Mouse (Mus musculus): Measurements from ENCODE around the gene Reck. TPM values are rescaled to one million over a fixed set of nuclear protein-coding genes. Genes with fewer than 3 reads are reported as not detected.
A peak's percentile ranks its signal among the peaks of the same experiment; 100 is the strongest.

The Reck gene
- polyA plus RNA-seq (2014; fragmentation: Nextera tagmentation; extraction: Ambion mirVana): 16.9 and 26.2 TPM in 2 replicates

- peak; percentile 95 for ATAC-seq (ENCODE audit: low FRiP score, low TSS enrichment)
- peak within 1 kb of the TSS; percentile 81 for H3K9ac ChIP-seq (ENCODE audit: low read depth, low read length)
- H3K9me3 ChIP-seq (ENCODE audit: control insufficient read depth, low read length): no peaks in the 10 kb centered on the region
- H3K4me1 ChIP-seq (ENCODE audit: control insufficient read depth, insufficient read depth, low read length): peaks cover 5% of the 10 kb centered on the region; the same call in 1 of the 2 replicates
- no peaks in the 10 kb centered on the region for H3K36me3 ChIP-seq (ENCODE audit: control insufficient read depth, insufficient read depth, low read length)
- H3K4me3 ChIP-seq (ENCODE audit: low read length): peak within 1 kb of the TSS; percentile 88
- H3K27me3 ChIP-seq (ENCODE audit: control insufficient read depth, insufficient read depth, low read length): no peaks in the 10 kb centered on the region
- H3K27ac ChIP-seq (ENCODE audit: low read depth, low read length): peak within 1 kb of the TSS; percentile 76
- peak within 1 kb of the TSS; percentile 84 for H3K4me2 ChIP-seq (replicated peaks; ENCODE audit: low read depth, low read length)
- under 1% methylated on average over 62 of the region's 73 CpGs for whole genome bisulfite sequencing
Observed at GRCm38 (mm10) chr4:43875160-43875918, at the start of gene Reck. Gene Reck, plus strand, starts transcription at chr4:43875530.

- no peak for ATAC-seq (ENCODE audit: low FRiP score, low TSS enrichment)
- H3K9me3 ChIP-seq (ENCODE audit: control insufficient read depth, low read length): no peaks in the 10 kb centered on the region
- H3K36me3 ChIP-seq (ENCODE audit: control insufficient read depth, insufficient read depth, low read length): no peaks in the 10 kb centered on the region
- no peaks in the 10 kb centered on the region for H3K4me1 ChIP-seq (ENCODE audit: control insufficient read depth, insufficient read depth, low read length)
- no peaks in the 10 kb centered on the region for H3K27me3 ChIP-seq (ENCODE audit: control insufficient read depth, insufficient read depth, low read length)
- H3K4me3 ChIP-seq (ENCODE audit: low read length): no peak overlapping the region
- H3K9ac ChIP-seq (ENCODE audit: low read depth, low read length): no peak overlapping the region
- H3K27ac ChIP-seq (ENCODE audit: low read depth, low read length): no peak overlapping the region
- H3K4me2 ChIP-seq (replicated peaks; ENCODE audit: low read depth, low read length): no peak overlapping the region
- 86% methylated on average over 4 of the region's 4 CpGs for WGBS
Observed at GRCm38 (mm10) chr4:43828806-43829205, 46.5 kb upstream of the Reck start.

- Histone ChIP-seq H3K9me3 (ENCODE audit: control insufficient read depth, low read length) (no peaks in the 10 kb centered on the region), H3K27me3 (ENCODE audit: control insufficient read depth, insufficient read depth, low read length) (no peaks in the 10 kb centered on the region), H3K36me3 (ENCODE audit: control insufficient read depth, insufficient read depth, low read length) (no peaks in the 10 kb centered on the region), H3K4me3 (ENCODE audit: low read length) (no peak overlapping the region), H3K9ac (ENCODE audit: low read depth, low read length) (no peak overlapping the region), H3K4me2 (replicated peaks; ENCODE audit: low read depth, low read length) (no peak overlapping the region), H3K4me1 (ENCODE audit: control insufficient read depth, insufficient read depth, low read length) (no peaks in the 10 kb centered on the region), H3K27ac (ENCODE audit: low read depth, low read length) (no peak overlapping the region)
- ATAC-seq (ENCODE audit: low FRiP score, low TSS enrichment): no peak
- 62% methylated on average over 5 of the region's 5 CpGs for WGBS
Observed at GRCm38 (mm10) chr4:43832031-43832430, 43.3 kb upstream of the Reck start.

- no peak overlapping the region for H3K4me2 ChIP-seq (replicated peaks; ENCODE audit: low read depth, low read length)
- no peak for ATAC-seq (ENCODE audit: low FRiP score, low TSS enrichment)
Observed at GRCm38 (mm10) chr4:43833752-43834151, 41.6 kb upstream of the Reck start.

GRCm38 (mm10) chr4:43834749-43835148 is 40.6 kb upstream of the Reck start:
- Histone ChIP-seq H3K27ac (ENCODE audit: low read depth, low read length) (no peak overlapping the region), H3K9ac (ENCODE audit: low read depth, low read length) (no peak overlapping the region), H3K27me3 (ENCODE audit: control insufficient read depth, insufficient read depth, low read length) (no peaks in the 10 kb centered on the region), H3K4me1 (ENCODE audit: control insufficient read depth, insufficient read depth, low read length) (no peaks in the 10 kb centered on the region), H3K4me2 (replicated peaks; ENCODE audit: low read depth, low read length) (no peak overlapping the region), H3K4me3 (ENCODE audit: low read length) (no peak overlapping the region), H3K36me3 (ENCODE audit: control insufficient read depth, insufficient read depth, low read length) (no peaks in the 10 kb centered on the region), H3K9me3 (ENCODE audit: control insufficient read depth, low read length) (no peaks in the 10 kb centered on the region)
- ATAC-seq (ENCODE audit: low FRiP score, low TSS enrichment): no peak
- 72% methylated on average over 4 of the region's 4 CpGs for WGBS

More at GRCm38 (mm10) chr4:43833752-43834151, 41.6 kb upstream of the Reck start:
- Histone ChIP-seq H3K4me1 (ENCODE audit: control insufficient read depth, insufficient read depth, low read length) (no peaks in the 10 kb centered on the region), H3K4me3 (ENCODE audit: low read length) (no peak overlapping the region), H3K27ac (ENCODE audit: low read depth, low read length) (no peak overlapping the region), H3K36me3 (ENCODE audit: control insufficient read depth, insufficient read depth, low read length) (no peaks in the 10 kb centered on the region), H3K27me3 (ENCODE audit: control insufficient read depth, insufficient read depth, low read length) (no peaks in the 10 kb centered on the region), H3K9ac (ENCODE audit: low read depth, low read length) (no peak overlapping the region), H3K9me3 (ENCODE audit: control insufficient read depth, low read length) (no peaks in the 10 kb centered on the region)
- WGBS: 72% methylated on average over 5 of the region's 5 CpGs

GRCm38 (mm10) chr4:43838326-43838725 is 37.0 kb upstream of the Reck start:
- H3K4me1 ChIP-seq (ENCODE audit: control insufficient read depth, insufficient read depth, low read length): no peaks in the 10 kb centered on the region
- H3K27ac ChIP-seq (ENCODE audit: low read depth, low read length): no peak overlapping the region
- H3K4me3 ChIP-seq (ENCODE audit: low read length): no peak overlapping the region
- H3K4me2 ChIP-seq (replicated peaks; ENCODE audit: low read depth, low read length): no peak overlapping the region
- H3K9me3 ChIP-seq (ENCODE audit: control insufficient read depth, low read length): no peaks in the 10 kb centered on the region; the same call in 1 of the 2 replicates
- no peak overlapping the region for H3K9ac ChIP-seq (ENCODE audit: low read depth, low read length)
- no peaks in the 10 kb centered on the region for H3K27me3 ChIP-seq (ENCODE audit: control insufficient read depth, insufficient read depth, low read length)
- no peaks in the 10 kb centered on the region for H3K36me3 ChIP-seq (ENCODE audit: control insufficient read depth, insufficient read depth, low read length)
- 58% methylated on average over 3 of the region's 3 CpGs for WGBS
- ATAC-seq (ENCODE audit: low FRiP score, low TSS enrichment): no peak

GRCm38 (mm10) chr4:43840101-43840500 is 35.2 kb upstream of the Reck start, which contains the start of gene Olfr157:
Gene Olfr157, minus strand, starts transcription at chr4:43840201.
- ATAC-seq (ENCODE audit: low FRiP score, low TSS enrichment): no peak
- WGBS: 86% methylated on average over 1 of the region's 1 CpGs
- Histone ChIP-seq H3K4me2 (replicated peaks; ENCODE audit: low read depth, low read length) (no peak within 1 kb of the TSS), H3K9ac (ENCODE audit: low read depth, low read length) (no peak within 1 kb of the TSS), H3K27me3 (ENCODE audit: control insufficient read depth, insufficient read depth, low read length) (no peaks in the 10 kb centered on the region), H3K9me3 (ENCODE audit: control insufficient read depth, low read length) (no peaks in the 10 kb centered on the region; the same call in 1 of the 2 replicates), H3K4me3 (ENCODE audit: low read length) (no peak within 1 kb of the TSS), H3K27ac (ENCODE audit: low read depth, low read length) (no peak within 1 kb of the TSS), H3K4me1 (ENCODE audit: control insufficient read depth, insufficient read depth, low read length) (no peaks in the 10 kb centered on the region), H3K36me3 (ENCODE audit: control insufficient read depth, insufficient read depth, low read length) (no peaks in the 10 kb centered on the region)

GRCm38 (mm10) chr4:43851265-43851664 is 24.1 kb upstream of the Reck start, which contains the start of gene Olfr155:
Gene Olfr155, plus strand, starts transcription at chr4:43851565.
- Histone ChIP-seq H3K4me3 (ENCODE audit: low read length) (no peak within 1 kb of the TSS), H3K9ac (ENCODE audit: low read depth, low read length) (no peak within 1 kb of the TSS), H3K9me3 (ENCODE audit: control insufficient read depth, low read length) (no peaks in the 10 kb centered on the region), H3K36me3 (ENCODE audit: control insufficient read depth, insufficient read depth, low read length) (no peaks in the 10 kb centered on the region), H3K4me1 (ENCODE audit: control insufficient read depth, insufficient read depth, low read length) (no peaks in the 10 kb centered on the region), H3K27ac (ENCODE audit: low read depth, low read length) (no peak within 1 kb of the TSS), H3K27me3 (ENCODE audit: control insufficient read depth, insufficient read depth, low read length) (no peaks in the 10 kb centered on the region), H3K4me2 (replicated peaks; ENCODE audit: low read depth, low read length) (no peak within 1 kb of the TSS)
- no peak for ATAC-seq (ENCODE audit: low FRiP score, low TSS enrichment)
- 88% methylated on average over 6 of the region's 6 CpGs for WGBS

- no peak overlapping the region for H3K9ac ChIP-seq (ENCODE audit: low read depth, low read length)
- no peak overlapping the region for H3K27ac ChIP-seq (ENCODE audit: low read depth, low read length)
- no peaks in the 10 kb centered on the region for H3K4me1 ChIP-seq (ENCODE audit: control insufficient read depth, insufficient read depth, low read length)
- H3K36me3 ChIP-seq (ENCODE audit: control insufficient read depth, insufficient read depth, low read length): no peaks in the 10 kb centered on the region
- H3K9me3 ChIP-seq (ENCODE audit: control insufficient read depth, low read length): no peaks in the 10 kb centered on the region
- H3K27me3 ChIP-seq (ENCODE audit: control insufficient read depth, insufficient read depth, low read length): no peaks in the 10 kb centered on the region
- H3K4me3 ChIP-seq (ENCODE audit: low read length): no peak overlapping the region
- no peak for ATAC-seq (ENCODE audit: low FRiP score, low TSS enrichment)
- no peak overlapping the region for H3K4me2 ChIP-seq (replicated peaks; ENCODE audit: low read depth, low read length)
- 73% methylated on average over 8 of the region's 8 CpGs for WGBS
Observed at GRCm38 (mm10) chr4:43854101-43854500, 21.2 kb upstream of the Reck start.

Data from kidney, embryonic 14.5 days (tissue).